Mouse (Mus musculus) C2C12 (cell line): ENCODE data around the gene Pdyn. TPM values are rescaled to one million over a fixed set of nuclear protein-coding genes. Genes with fewer than 3 reads are reported as not detected.

Experiments used
- H3K27me3 ChIP-seq: one replicate; pipeline ENCODE4 v1.6.1; 2011; ENCODE audit not compliant: control insufficient read depth, insufficient read depth, insufficient read length
- H3K36me3 ChIP-seq: one replicate; pipeline ENCODE4 v1.6.1; 2011; ENCODE audit not compliant: control insufficient read depth, insufficient read depth
- H3K4me3 ChIP-seq: one replicate; pipeline ENCODE4 v1.5.1; 2011; ENCODE audit warnings: mild to moderate bottlenecking, control low read depth; ENCODE audit not compliant: poor library complexity, insufficient read depth, severe bottlenecking
- H3K79me2 ChIP-seq: one replicate; pipeline ENCODE4 v1.6.1; 2011; ENCODE audit not compliant: control insufficient read depth, insufficient read depth
- H3K79me3 ChIP-seq: one replicate; pipeline ENCODE4 v1.6.1; 2011; ENCODE audit warnings: low read depth, control low read depth
- H3ac ChIP-seq: one replicate; pipeline ENCODE3; 2011; ENCODE audit warnings: low read depth; ENCODE audit not compliant: control insufficient read depth, insufficient read length
- CEBPB ChIP-seq: IDR thresholded peaks from one replicate; pipeline ENCODE4 v1.6.1; 2011; ENCODE audit warnings: low read depth, mild to moderate bottlenecking, control low read depth, moderate library complexity
- CTCF ChIP-seq: IDR thresholded peaks from one replicate; pipeline ENCODE4 v1.5.1; 2011; ENCODE audit not compliant: control insufficient read depth, insufficient read depth, insufficient read length
- FOSL1 ChIP-seq: IDR thresholded peaks from one replicate; pipeline ENCODE4 v1.8.0; 2011; ENCODE audit warnings: mild to moderate bottlenecking, low read length; ENCODE audit not compliant: poor library complexity, insufficient read depth, severe bottlenecking
- MAX ChIP-seq: IDR thresholded peaks from one replicate; pipeline ENCODE4 v1.6.1; 2011; ENCODE audit warnings: mild to moderate bottlenecking, control low read depth
- MYOD1 ChIP-seq: IDR thresholded peaks from one replicate; pipeline ENCODE4 v1.6.1; 2011; ENCODE audit warnings: low read depth; ENCODE audit not compliant: control insufficient read depth, insufficient read length
- MYOG ChIP-seq: IDR thresholded peaks from one replicate; pipeline ENCODE4 v1.6.1; 2011; ENCODE audit not compliant: control insufficient read depth, insufficient read length; ENCODE audit errors: extremely low read depth
- USF1 ChIP-seq: IDR thresholded peaks from one replicate; pipeline ENCODE4 v1.6.1; 2011; ENCODE audit warnings: low read depth, mild to moderate bottlenecking, control low read depth, moderate library complexity
- long read RNA-seq, 2 experiments: library from polyadenylated mRNA; unstranded; transcript quantifications; one replicate each; pipeline ENCODE4 v2.0.0; 2019 to 2020
- polyA plus RNA-seq: library from polyadenylated mRNA; unstranded; fragments of >200 nt; fragmentation: generic; extraction: Trizol; gene quantifications from one replicate; pipeline ENCODE4 v1.2.1, GENCODE M21; 2012; ENCODE audit warnings: missing spikeins

Pdyn gene
- polyA plus RNA-seq: not detected
- long read RNA-seq, experiment 1: 0 reads
- long read RNA-seq, experiment 2: 0 reads

- Histone ChIP-seq H3K4me3 (no peak within 1 kb of the TSS), H3K79me2 (no peaks in the 10 kb centered on the region), H3K36me3 (no peaks in the 10 kb centered on the region), H3ac (no peak within 1 kb of the TSS), H3K79me3 (no peaks in the 10 kb centered on the region), H3K27me3 (peaks cover 29% of the 10 kb centered on the region)
- TF ChIP-seq MYOG (no peak), USF1 (no peak), CTCF (no peak), MAX (no peak), MYOD1 (no peak), FOSL1 (no peak)
Observed at GRCm38 (mm10) chr2:129699484-129700158, at the start of gene Pdyn. Pdyn (minus strand) TSS chr2:129699844.

- TF ChIP-seq MYOD1 (no peak), CTCF (no peak), MAX (no peak), USF1 (no peak), FOSL1 (no peak), CEBPB (no peak), MYOG (no peak)
- no peaks in the 10 kb centered on the region for H3K79me2 ChIP-seq
- no peak overlapping the region for H3ac ChIP-seq
- no peaks in the 10 kb centered on the region for H3K27me3 ChIP-seq
- H3K79me3 ChIP-seq: no peaks in the 10 kb centered on the region
- no peaks in the 10 kb centered on the region for H3K36me3 ChIP-seq
- no peak overlapping the region for H3K4me3 ChIP-seq
Observed at GRCm38 (mm10) chr2:129742016-129742415, 42.4 kb upstream of the Pdyn start.

GRCm38 (mm10) chr2:129740515-129740914 lies 40.9 kb upstream of the Pdyn start:
- Histone ChIP-seq H3K79me2 (no peaks in the 10 kb centered on the region), H3K27me3 (no peaks in the 10 kb centered on the region), H3K4me3 (no peak overlapping the region), H3ac (no peak overlapping the region), H3K79me3 (no peaks in the 10 kb centered on the region), H3K36me3 (no peaks in the 10 kb centered on the region)
- TF ChIP-seq CTCF (no peak), USF1 (no peak), CEBPB (no peak), MAX (no peak), MYOD1 (no peak), FOSL1 (no peak), MYOG (no peak)

- no peaks in the 10 kb centered on the region for H3K36me3 ChIP-seq
- H3K4me3 ChIP-seq: no peak overlapping the region
- no peak overlapping the region for H3ac ChIP-seq
- no peaks in the 10 kb centered on the region for H3K27me3 ChIP-seq
- H3K79me2 ChIP-seq: no peaks in the 10 kb centered on the region
- TF ChIP-seq MYOG: no peak
- no peak for TF ChIP-seq CTCF
- no peaks in the 10 kb centered on the region for H3K79me3 ChIP-seq
Observed at GRCm38 (mm10) chr2:129734031-129734430, 34.4 kb upstream of the Pdyn start.

- Histone ChIP-seq H3K79me3 (no peaks in the 10 kb centered on the region), H3ac (no peak overlapping the region), H3K4me3 (no peak overlapping the region), H3K79me2 (no peaks in the 10 kb centered on the region), H3K27me3 (no peaks in the 10 kb centered on the region), H3K36me3 (no peaks in the 10 kb centered on the region)
- TF ChIP-seq CEBPB: no peak
- TF ChIP-seq USF1: no peak
- TF ChIP-seq MAX: no peak
- no peak for TF ChIP-seq MYOG
- TF ChIP-seq FOSL1: no peak
- TF ChIP-seq MYOD1: no peak
- no peak for TF ChIP-seq CTCF
Observed at GRCm38 (mm10) chr2:129729681-129730080, 30.0 kb upstream of the Pdyn start.

GRCm38 (mm10) chr2:129715671-129716070 lies 16.0 kb upstream of the Pdyn start:
- H3K4me3 ChIP-seq: no peak overlapping the region
- no peak for TF ChIP-seq MYOG
- TF ChIP-seq USF1: no peak
- TF ChIP-seq CTCF: peak; percentile 58
- no peak for TF ChIP-seq MYOD1
- no peak overlapping the region for H3ac ChIP-seq
- no peaks in the 10 kb centered on the region for H3K79me3 ChIP-seq
- no peaks in the 10 kb centered on the region for H3K36me3 ChIP-seq
- H3K79me2 ChIP-seq: no peaks in the 10 kb centered on the region
- H3K27me3 ChIP-seq: no peaks in the 10 kb centered on the region
